Mouse (Mus musculus): ENCODE measurements at regions not wholly inside any gene's neighbourhood (a gene's known extent, or its start where the extent isn't known, plus 50 kb on each side); places are given as distances from the start of the nearest gene placed in this dataset.

DNA sequence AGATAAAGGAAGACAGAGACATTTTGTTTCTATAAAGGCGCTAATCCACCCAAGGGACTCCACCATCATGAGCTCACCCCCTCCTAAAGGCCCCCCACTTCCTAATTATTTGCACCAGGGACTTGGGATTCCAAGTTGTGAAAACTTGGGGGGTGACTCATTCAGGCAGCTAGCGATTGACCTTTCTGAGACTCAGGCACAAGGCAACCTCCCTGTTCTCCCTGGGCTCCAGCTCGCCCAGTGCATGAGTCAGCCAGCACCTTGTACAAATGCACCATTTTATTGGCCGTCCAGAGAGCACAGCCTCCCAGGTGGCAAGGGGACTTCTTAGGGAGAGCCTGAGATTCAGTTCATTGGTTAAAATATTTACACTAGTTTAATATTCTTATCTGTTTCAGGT is 78.0 kb upstream of the Dio3 start:
- H3K4me3 ChIP-seq (ENCODE audit: low read depth, low read length), result no peak overlapping the region
- H3K36me3 ChIP-seq (ENCODE audit: control insufficient read depth, insufficient read depth, low read length), result no peaks in the 10 kb centered on the region
- no peak overlapping the region for H3K4me2 ChIP-seq (ENCODE audit: low read depth, low read length)
- no peaks in the 10 kb centered on the region for H3K9me3 ChIP-seq (ENCODE audit: control insufficient read depth, low read length)
- WGBS, result 84% methylated on average over 4 of the region's 4 CpGs
- no peak overlapping the region for H3K27ac ChIP-seq (ENCODE audit: low read depth, low read length)
- H3K9ac ChIP-seq (replicated peaks; ENCODE audit: low read depth, low read length), result no peak overlapping the region
- H3K4me1 ChIP-seq (ENCODE audit: control insufficient read depth, insufficient read depth, low read length), result no peaks in the 10 kb centered on the region
- H3K27me3 ChIP-seq (ENCODE audit: control insufficient read depth, insufficient read depth, low read length), result no peaks in the 10 kb centered on the region
- no peak for ATAC-seq (ENCODE audit: low read depth)

DNA sequence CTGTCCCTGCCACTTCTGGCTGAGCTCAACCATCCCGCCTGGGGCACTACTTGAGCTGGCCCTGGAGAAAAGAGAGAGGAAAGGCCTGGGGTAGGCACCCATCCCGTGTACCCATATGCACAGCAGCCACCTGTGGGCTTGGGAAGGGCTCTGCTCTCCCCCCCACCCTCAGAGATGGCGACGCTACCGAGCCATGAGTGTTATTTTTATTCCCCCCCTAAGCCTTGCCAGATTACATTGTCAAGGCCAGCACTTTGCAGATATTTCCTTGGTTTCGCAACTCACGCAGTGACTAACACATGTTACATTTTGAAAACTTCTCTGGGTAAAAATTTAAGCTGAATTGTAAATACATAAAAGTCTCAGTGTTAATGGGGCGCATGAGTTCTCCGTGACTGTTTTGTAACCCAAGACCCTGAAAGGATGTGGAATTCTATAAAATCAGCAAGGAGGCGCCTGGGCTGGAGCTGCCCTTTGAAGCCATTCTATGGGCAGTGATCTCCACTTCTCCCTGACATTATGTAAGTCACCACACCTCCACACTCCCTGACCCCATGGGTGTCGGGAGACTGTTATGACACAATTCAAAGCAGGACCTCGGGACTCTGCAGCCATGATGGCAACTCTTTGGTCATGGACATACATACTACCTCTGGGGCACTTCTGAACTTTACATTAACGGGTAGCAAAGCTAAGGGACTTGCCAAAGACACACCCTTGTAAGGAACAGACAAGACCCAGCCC is 75.4 kb upstream of the Dio3 start:
- no peak overlapping the region for H3K9ac ChIP-seq (replicated peaks; ENCODE audit: low read depth, low read length)
- no peak for ATAC-seq (ENCODE audit: low read depth)
- WGBS, result 79% methylated on average over 13 of the region's 13 CpGs
- no peak overlapping the region for H3K4me2 ChIP-seq (ENCODE audit: low read depth, low read length)
- no peaks in the 10 kb centered on the region for H3K4me1 ChIP-seq (ENCODE audit: control insufficient read depth, insufficient read depth, low read length)
- H3K9me3 ChIP-seq (ENCODE audit: control insufficient read depth, low read length), result no peaks in the 10 kb centered on the region
- no peak overlapping the region for H3K4me3 ChIP-seq (ENCODE audit: low read depth, low read length)
- H3K27ac ChIP-seq (ENCODE audit: low read depth, low read length), result no peak overlapping the region
- H3K36me3 ChIP-seq (ENCODE audit: control insufficient read depth, insufficient read depth, low read length), result no peaks in the 10 kb centered on the region
- H3K27me3 ChIP-seq (ENCODE audit: control insufficient read depth, insufficient read depth, low read length), result no peaks in the 10 kb centered on the region

DNA sequence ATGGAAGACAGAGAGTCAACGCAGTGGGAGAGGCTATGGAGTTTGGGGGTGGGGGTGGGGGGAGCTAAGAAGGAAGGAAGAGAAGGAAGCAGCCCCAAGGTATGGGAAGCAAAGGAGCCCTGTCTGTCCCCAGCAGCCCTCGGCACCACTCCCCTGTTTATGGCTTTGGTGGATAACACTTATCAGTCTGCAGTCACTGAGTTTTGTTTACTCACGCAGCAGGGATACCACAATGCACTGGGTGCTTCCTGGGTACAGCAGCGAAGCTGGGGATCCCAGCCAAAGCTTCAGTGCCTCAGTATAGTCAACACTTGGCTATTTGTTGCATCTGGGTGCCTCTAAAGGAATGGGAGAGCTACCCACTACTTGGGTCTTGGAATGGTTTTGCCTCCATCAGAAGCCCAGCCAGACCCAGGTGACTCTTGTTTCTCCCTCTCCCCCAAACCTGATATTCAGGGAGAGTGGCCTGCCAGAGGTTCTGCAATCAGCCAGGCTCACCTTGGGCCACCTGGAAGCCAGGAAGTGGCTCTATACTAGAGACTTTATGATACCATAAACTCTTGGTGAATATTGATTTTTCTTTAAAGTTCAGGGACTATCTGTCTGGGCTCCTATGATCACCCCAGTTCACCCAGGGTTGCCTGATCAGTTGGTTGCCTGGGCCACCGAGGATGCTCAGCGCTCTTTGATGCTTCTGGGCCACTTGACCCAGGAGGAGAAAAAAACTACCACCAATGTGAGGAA is 74.5 kb upstream of the Dio3 start:
- no peak overlapping the region for H3K9ac ChIP-seq (replicated peaks; ENCODE audit: low read depth, low read length)
- 60% methylated on average over 6 of the region's 6 CpGs for WGBS
- no peak for ATAC-seq (ENCODE audit: low read depth)

DNA sequence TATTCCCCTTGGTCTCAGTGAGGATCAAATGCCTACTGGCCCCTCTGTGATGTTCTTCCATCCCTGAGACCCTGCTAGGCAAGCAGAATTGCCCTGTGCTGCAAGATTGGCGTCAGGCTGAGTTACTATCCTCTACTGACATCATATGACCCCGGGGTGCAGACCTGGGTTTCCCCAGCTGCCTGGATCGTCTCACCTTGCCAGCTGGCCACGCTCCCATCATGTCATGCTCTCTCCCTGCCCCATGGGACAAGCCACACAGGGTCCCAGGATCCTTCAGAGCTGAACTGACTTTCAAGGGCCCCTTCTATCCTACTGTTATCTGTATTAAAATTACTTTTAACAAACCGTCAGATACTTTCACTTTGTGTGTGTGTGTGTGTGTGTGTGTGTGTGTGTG is 72.6 kb upstream of the Dio3 start:
- no peak for ATAC-seq (ENCODE audit: low read depth)

More for the DNA sequence above, 74.5 kb upstream of the Dio3 start:
- H3K27me3 ChIP-seq (ENCODE audit: control insufficient read depth, insufficient read depth, low read length), result no peaks in the 10 kb centered on the region
- no peaks in the 10 kb centered on the region for H3K36me3 ChIP-seq (ENCODE audit: control insufficient read depth, insufficient read depth, low read length)
- H3K27ac ChIP-seq (ENCODE audit: low read depth, low read length), result no peak overlapping the region
- no peak overlapping the region for H3K4me3 ChIP-seq (ENCODE audit: low read depth, low read length)
- H3K4me1 ChIP-seq (ENCODE audit: control insufficient read depth, insufficient read depth, low read length), result no peaks in the 10 kb centered on the region
- H3K4me2 ChIP-seq (ENCODE audit: low read depth, low read length), result no peak overlapping the region
- H3K9me3 ChIP-seq (ENCODE audit: control insufficient read depth, low read length), result no peaks in the 10 kb centered on the region

DNA sequence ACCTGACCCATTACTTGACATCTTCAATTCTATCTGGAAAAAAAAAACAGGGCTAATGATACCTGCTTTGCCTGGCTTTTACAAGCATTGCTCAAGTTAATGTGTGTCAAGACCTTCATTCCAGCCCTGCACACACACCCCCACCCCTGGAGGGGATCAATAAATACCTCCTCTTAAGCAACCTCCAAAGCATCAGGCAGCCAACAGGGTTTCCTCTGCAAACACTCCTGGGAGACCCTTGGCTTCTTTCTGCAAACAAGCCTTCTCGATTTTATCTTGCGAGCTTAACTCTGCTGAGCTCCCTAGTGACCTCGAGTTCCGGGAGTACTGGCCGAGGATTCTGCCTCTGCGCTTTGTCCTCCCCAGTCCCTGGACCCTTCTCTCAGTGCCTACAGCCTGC is 72.1 kb upstream of the Dio3 start:
- Histone ChIP-seq H3K9ac (replicated peaks; ENCODE audit: low read depth, low read length) (no peak overlapping the region), H3K27me3 (ENCODE audit: control insufficient read depth, insufficient read depth, low read length) (no peaks in the 10 kb centered on the region), H3K9me3 (ENCODE audit: control insufficient read depth, low read length) (no peaks in the 10 kb centered on the region), H3K4me2 (ENCODE audit: low read depth, low read length) (no peak overlapping the region), H3K4me1 (ENCODE audit: control insufficient read depth, insufficient read depth, low read length) (no peaks in the 10 kb centered on the region), H3K36me3 (ENCODE audit: control insufficient read depth, insufficient read depth, low read length) (no peaks in the 10 kb centered on the region), H3K27ac (ENCODE audit: low read depth, low read length) (no peak overlapping the region), H3K4me3 (ENCODE audit: low read depth, low read length) (no peak overlapping the region)
- WGBS, result 29% methylated on average over 6 of the region's 6 CpGs
- ATAC-seq (ENCODE audit: low read depth), result no peak

More for the DNA sequence above, 72.6 kb upstream of the Dio3 start:
- no peaks in the 10 kb centered on the region for H3K27me3 ChIP-seq (ENCODE audit: control insufficient read depth, insufficient read depth, low read length)
- H3K4me3 ChIP-seq (ENCODE audit: low read depth, low read length), result no peak overlapping the region
- no peak overlapping the region for H3K27ac ChIP-seq (ENCODE audit: low read depth, low read length)
- no peak overlapping the region for H3K4me2 ChIP-seq (ENCODE audit: low read depth, low read length)
- H3K9ac ChIP-seq (replicated peaks; ENCODE audit: low read depth, low read length), result no peak overlapping the region
- H3K9me3 ChIP-seq (ENCODE audit: control insufficient read depth, low read length), result no peaks in the 10 kb centered on the region
- no peaks in the 10 kb centered on the region for H3K4me1 ChIP-seq (ENCODE audit: control insufficient read depth, insufficient read depth, low read length)
- WGBS, result 49% methylated on average over 5 of the region's 5 CpGs
- no peaks in the 10 kb centered on the region for H3K36me3 ChIP-seq (ENCODE audit: control insufficient read depth, insufficient read depth, low read length)

GRCm38 (mm10) chr12:110207246-110207852 is 71.5 kb upstream of the Dio3 start:
- H3K9me3 ChIP-seq (ENCODE audit: control insufficient read depth, low read length), result no peaks in the 10 kb centered on the region
- WGBS, result 35% methylated on average over 9 of the region's 9 CpGs

DNA sequence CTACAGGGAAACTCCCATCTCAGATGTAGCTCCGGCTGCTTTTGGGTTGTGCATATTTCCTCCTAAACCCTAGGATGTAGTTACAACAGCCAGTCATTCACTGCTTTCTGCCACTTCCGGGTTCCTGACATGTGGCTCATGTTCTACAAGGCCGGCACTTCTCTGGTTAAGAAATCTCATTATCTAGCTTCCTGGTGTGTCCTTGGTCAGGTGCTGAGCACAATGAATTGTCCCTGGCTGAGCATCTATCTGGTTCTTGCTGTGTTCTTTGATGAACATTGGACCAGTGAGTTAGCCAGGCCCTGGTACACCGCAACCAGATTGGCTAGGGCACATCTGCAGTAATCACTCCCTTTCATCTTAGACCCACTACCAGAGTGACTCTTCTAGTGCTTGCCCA is 66.2 kb upstream of the Dio3 start:
- Histone ChIP-seq H3K36me3 (ENCODE audit: control insufficient read depth, insufficient read depth, low read length) (no peaks in the 10 kb centered on the region), H3K27me3 (ENCODE audit: control insufficient read depth, insufficient read depth, low read length) (no peaks in the 10 kb centered on the region), H3K9ac (replicated peaks; ENCODE audit: low read depth, low read length) (no peak overlapping the region), H3K27ac (ENCODE audit: low read depth, low read length) (no peak overlapping the region), H3K4me2 (ENCODE audit: low read depth, low read length) (no peak overlapping the region), H3K4me3 (ENCODE audit: low read depth, low read length) (no peak overlapping the region), H3K4me1 (ENCODE audit: control insufficient read depth, insufficient read depth, low read length) (no peaks in the 10 kb centered on the region), H3K9me3 (ENCODE audit: control insufficient read depth, low read length) (no peaks in the 10 kb centered on the region)
- no peak for ATAC-seq (ENCODE audit: low read depth)
- 78% methylated on average over 4 of the region's 4 CpGs for WGBS

More at GRCm38 (mm10) chr12:110207246-110207852, 71.5 kb upstream of the Dio3 start:
- H3K9ac ChIP-seq (replicated peaks; ENCODE audit: low read depth, low read length), result no peak overlapping the region
- H3K4me3 ChIP-seq (ENCODE audit: low read depth, low read length), result no peak overlapping the region
- no peak overlapping the region for H3K27ac ChIP-seq (ENCODE audit: low read depth, low read length)
- H3K27me3 ChIP-seq (ENCODE audit: control insufficient read depth, insufficient read depth, low read length), result no peaks in the 10 kb centered on the region
- no peaks in the 10 kb centered on the region for H3K4me1 ChIP-seq (ENCODE audit: control insufficient read depth, insufficient read depth, low read length)
- H3K36me3 ChIP-seq (ENCODE audit: control insufficient read depth, insufficient read depth, low read length), result no peaks in the 10 kb centered on the region
- no peak for ATAC-seq (ENCODE audit: low read depth)
- H3K4me2 ChIP-seq (ENCODE audit: low read depth, low read length), result no peak overlapping the region

DNA sequence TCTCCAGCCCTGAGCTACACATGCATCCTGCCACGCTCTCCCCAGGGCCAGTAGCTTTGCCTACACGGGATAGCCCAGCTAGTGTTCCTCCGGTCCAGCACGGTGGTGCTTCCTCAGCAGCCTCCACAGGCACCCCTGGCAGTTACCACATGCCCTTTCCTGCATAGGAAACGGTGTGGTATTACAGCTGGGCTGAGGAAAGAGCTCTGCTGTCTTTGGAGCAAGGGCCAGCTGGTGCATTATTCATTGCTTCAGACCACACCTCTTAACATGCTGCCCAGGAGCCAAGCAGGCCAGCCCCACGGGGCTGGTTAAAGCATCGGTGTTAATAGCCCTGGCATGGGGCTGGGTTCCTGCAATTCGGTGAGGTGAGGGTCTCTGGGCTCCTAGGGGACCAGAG is 64.0 kb upstream of the Dio3 start:
- WGBS, result 40% methylated on average over 8 of the region's 8 CpGs

DNA sequence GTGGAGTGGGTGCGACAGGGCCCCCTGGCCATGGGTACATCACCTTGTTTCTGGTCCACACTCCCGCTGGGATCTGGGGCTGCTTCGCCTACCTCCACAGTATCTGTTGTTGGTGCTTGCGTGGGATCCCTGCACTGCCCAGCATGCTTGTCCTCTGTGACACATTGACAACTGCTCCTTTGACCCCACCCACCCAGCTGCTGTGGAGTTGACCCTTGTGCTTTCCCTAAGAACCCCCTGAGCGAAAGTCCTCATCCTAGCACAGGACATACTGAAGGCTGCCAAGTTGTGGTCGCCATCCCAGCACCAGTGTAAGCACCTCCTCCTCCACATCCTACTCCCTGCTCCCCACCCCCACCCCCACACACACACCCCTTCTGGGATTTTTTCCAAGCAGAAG is 63.6 kb upstream of the Dio3 start:
- no peaks in the 10 kb centered on the region for H3K9me3 ChIP-seq (ENCODE audit: control insufficient read depth, low read length)
- H3K9ac ChIP-seq (replicated peaks; ENCODE audit: low read depth, low read length), result no peak overlapping the region
- no peaks in the 10 kb centered on the region for H3K36me3 ChIP-seq (ENCODE audit: control insufficient read depth, insufficient read depth, low read length)
- no peak overlapping the region for H3K4me2 ChIP-seq (ENCODE audit: low read depth, low read length)
- no peak for ATAC-seq (ENCODE audit: low read depth)
- WGBS, result 71% methylated on average over 6 of the region's 6 CpGs
- H3K4me1 ChIP-seq (ENCODE audit: control insufficient read depth, insufficient read depth, low read length), result no peaks in the 10 kb centered on the region
- no peaks in the 10 kb centered on the region for H3K27me3 ChIP-seq (ENCODE audit: control insufficient read depth, insufficient read depth, low read length)
- no peak overlapping the region for H3K27ac ChIP-seq (ENCODE audit: low read depth, low read length)
- no peak overlapping the region for H3K4me3 ChIP-seq (ENCODE audit: low read depth, low read length)

More for the DNA sequence above, 64.0 kb upstream of the Dio3 start:
- H3K36me3 ChIP-seq (ENCODE audit: control insufficient read depth, insufficient read depth, low read length), result no peaks in the 10 kb centered on the region
- no peaks in the 10 kb centered on the region for H3K4me1 ChIP-seq (ENCODE audit: control insufficient read depth, insufficient read depth, low read length)
- H3K27ac ChIP-seq (ENCODE audit: low read depth, low read length), result no peak overlapping the region
- no peaks in the 10 kb centered on the region for H3K9me3 ChIP-seq (ENCODE audit: control insufficient read depth, low read length)
- no peak overlapping the region for H3K9ac ChIP-seq (replicated peaks; ENCODE audit: low read depth, low read length)
- ATAC-seq (ENCODE audit: low read depth), result no peak
- H3K4me3 ChIP-seq (ENCODE audit: low read depth, low read length), result no peak overlapping the region
- H3K4me2 ChIP-seq (ENCODE audit: low read depth, low read length), result no peak overlapping the region
- no peaks in the 10 kb centered on the region for H3K27me3 ChIP-seq (ENCODE audit: control insufficient read depth, insufficient read depth, low read length)

Measured in neural tube, embryonic 14.5 days (tissue).